Mouse (Mus musculus) right cerebral cortex, adult 18-20 months (tissue): ENCODE results near the gene Nt5c3b.
A peak's percentile ranks its signal among the peaks of the same experiment; 100 is the strongest.

Experiments used
- DNase-seq: peaks from one replicate; pipeline ENCODE4 v3.0.0; 2022; ENCODE audit warnings: mixed read lengths

Nt5c3b gene

GRCm38 (mm10) chr11:100425851-100426250, 15.8 kb downstream of the Nt5c3b start:
- DNase-seq, result peak; percentile 62

GRCm38 (mm10) chr11:100423836-100424235, 17.8 kb downstream of the Nt5c3b start:
- no peak for DNase-seq

GRCm38 (mm10) chr11:100421537-100421936, 20.1 kb downstream of the Nt5c3b start:
- no peak for DNase-seq

GRCm38 (mm10) chr11:100414914-100415822, 26.4 kb downstream of the Nt5c3b start, which contains the start of gene Fkbp10:
Fkbp10 (plus strand) TSS chr11:100415697.
- DNase-seq, result no peak

GRCm38 (mm10) chr11:100414021-100414913, 27.3 kb downstream of the Nt5c3b start, which contains the start of gene P3h4:
P3h4 (minus strand) TSS chr11:100414836.
- DNase-seq, result peak; percentile 75

GRCm38 (mm10) chr11:100413541-100413940, 28.1 kb downstream of the Nt5c3b start:
- DNase-seq, result no peak

- no peak for DNase-seq
These were observed 29.9 kb downstream of the Nt5c3b start for GRCm38 (mm10) chr11:100411736-100412135.

GRCm38 (mm10) chr11:100409686-100410085, 31.9 kb downstream of the Nt5c3b start:
- DNase-seq, result no peak

GRCm38 (mm10) chr11:100408835-100409462, 32.7 kb downstream of the Nt5c3b start:
- DNase-seq, result no peak

- peak; percentile 65 for DNase-seq
These were observed 33.4 kb downstream of the Nt5c3b start for GRCm38 (mm10) chr11:100408076-100408834.

- no peak for DNase-seq
These were observed 34.5 kb downstream of the Nt5c3b start for GRCm38 (mm10) chr11:100406995-100407705.

GRCm38 (mm10) chr11:100406273-100406672, 35.3 kb downstream of the Nt5c3b start:
- DNase-seq, result no peak

GRCm38 (mm10) chr11:100404456-100405074, 37.0 kb downstream of the Nt5c3b start:
- DNase-seq, result no peak

- no peak for DNase-seq
These were observed 38.0 kb downstream of the Nt5c3b start for GRCm38 (mm10) chr11:100403445-100404134.

- no peak for DNase-seq
These were observed 38.9 kb downstream of the Nt5c3b start for GRCm38 (mm10) chr11:100402682-100403081.

- no peak for DNase-seq
These were observed 39.4 kb downstream of the Nt5c3b start for GRCm38 (mm10) chr11:100402240-100402639.

- no peak for DNase-seq
These were observed 40.8 kb downstream of the Nt5c3b start for GRCm38 (mm10) chr11:100400842-100401241.

- DNase-seq, result no peak
These were observed 41.7 kb downstream of the Nt5c3b start for GRCm38 (mm10) chr11:100399727-100400538.

GRCm38 (mm10) chr11:100399320-100399719, 42.3 kb downstream of the Nt5c3b start:
- DNase-seq, result no peak
